Mouse (Mus musculus) spleen, embryonic (tissue): ENCODE data around the gene Gif.

Experiments used
- CTCF ChIA-PET: fragments of 350-600 bp; sonication (Branson Sonifier 250); formaldehyde crosslinking; loops from one replicate; lab custom pipeline; 2022; lab: Charles Lee

Gif gene

DNA sequence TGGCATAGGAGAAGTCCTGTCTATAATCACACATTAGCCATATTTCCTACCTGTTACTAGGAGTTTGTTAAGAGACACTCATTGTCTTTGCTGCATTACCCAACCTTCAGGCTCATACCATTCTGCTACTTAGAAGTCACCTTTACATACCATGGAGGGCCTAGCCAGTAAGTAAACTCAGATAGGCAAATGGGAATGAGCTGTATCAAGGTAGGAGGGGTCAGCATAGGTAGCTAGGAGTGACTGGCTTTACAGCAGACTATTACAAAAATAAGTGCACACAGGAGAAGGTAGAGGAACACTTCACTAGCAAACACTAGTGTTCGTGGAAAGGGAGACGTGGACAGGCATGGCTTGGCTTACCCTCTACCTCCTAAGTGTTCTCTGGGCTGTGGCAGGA, at the start of gene Gif:
Gif (plus strand) TSS at position 257 of the 400 bp plus-strand sequence.
- CTCF ChIA-PET = no interaction called here

- CTCF ChIA-PET = interaction anchor here (0.6 kb wide), 1 partner anchor 292 kb away, joined by 4 read pairs; no protein-coding TSS in a partner anchor
Measured at GRCm38 (mm10) chr19:11698342-11698741, 49.0 kb upstream of the Gif start.

DNA sequence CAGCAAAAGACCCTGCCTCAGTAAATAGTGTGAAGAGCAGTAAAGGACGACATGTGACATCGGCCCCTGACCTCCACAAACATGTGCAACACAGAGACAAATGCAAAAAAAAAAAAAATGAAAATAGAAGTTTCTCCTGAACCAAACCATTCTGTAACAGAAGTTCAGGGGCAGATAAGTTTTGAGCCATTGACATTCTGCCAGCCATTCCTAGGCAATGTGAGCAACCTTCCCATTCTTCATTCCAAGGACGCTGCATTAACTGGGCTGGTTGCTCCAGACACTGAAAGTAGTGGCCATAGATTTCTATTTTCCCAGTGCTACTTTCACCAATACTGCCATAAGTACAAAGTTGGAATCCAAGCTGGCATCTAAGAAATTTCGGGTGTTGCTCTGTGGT, 34.9 kb upstream of the Gif start:
- CTCF ChIA-PET = no interaction called here

GRCm38 (mm10) chr19:11720071-11720470, 27.3 kb upstream of the Gif start:
- CTCF ChIA-PET = no interaction called here

- CTCF ChIA-PET = no interaction called here
Measured at GRCm38 (mm10) chr19:11723870-11724269, 23.5 kb upstream of the Gif start.

DNA sequence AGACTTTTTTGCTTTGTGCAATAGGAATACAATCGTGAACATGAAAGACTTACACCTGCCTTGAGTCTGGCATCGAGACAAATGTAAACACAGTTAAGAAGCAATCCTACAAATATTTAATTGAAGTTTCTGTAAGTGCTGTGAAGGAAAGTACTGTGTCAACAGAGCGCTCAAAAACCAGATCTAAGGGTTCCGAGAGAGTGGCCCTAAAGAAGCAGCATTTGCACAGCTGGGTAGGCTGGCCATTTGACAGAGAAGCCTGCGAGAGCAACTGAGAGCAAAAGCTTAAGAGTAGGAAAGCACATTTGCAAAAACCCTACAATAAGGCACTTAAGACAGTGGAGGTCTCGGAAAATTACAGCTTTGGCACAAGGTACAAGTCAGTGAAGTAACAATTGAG, 23.1 kb upstream of the Gif start:
- CTCF ChIA-PET = interaction anchor here (0.5 kb wide), 1 partner anchor 997 kb away, joined by 3 read pairs; no protein-coding TSS in a partner anchor

- CTCF ChIA-PET = no interaction called here
Measured at GRCm38 (mm10) chr19:11725915-11726314, 21.4 kb upstream of the Gif start.

DNA sequence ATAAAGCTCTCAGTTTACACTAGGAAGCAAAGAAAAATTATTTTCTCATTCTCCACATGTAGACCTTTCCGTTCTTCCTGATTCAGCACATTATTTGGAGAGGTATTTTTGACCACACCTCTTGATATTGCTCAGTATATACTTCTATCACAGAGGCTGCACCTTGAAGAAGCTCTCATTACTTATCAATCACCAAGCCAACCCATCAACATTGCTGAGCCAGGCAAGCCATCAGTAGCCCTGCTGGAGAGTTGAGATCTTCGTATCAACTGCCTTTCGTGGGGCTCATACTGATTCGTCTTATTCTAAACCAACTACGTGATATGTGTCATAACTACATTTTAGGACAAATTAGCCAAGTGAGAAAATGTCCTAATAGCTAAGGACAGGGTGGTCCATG, 20.1 kb upstream of the Gif start:
- CTCF ChIA-PET = no interaction called here

DNA sequence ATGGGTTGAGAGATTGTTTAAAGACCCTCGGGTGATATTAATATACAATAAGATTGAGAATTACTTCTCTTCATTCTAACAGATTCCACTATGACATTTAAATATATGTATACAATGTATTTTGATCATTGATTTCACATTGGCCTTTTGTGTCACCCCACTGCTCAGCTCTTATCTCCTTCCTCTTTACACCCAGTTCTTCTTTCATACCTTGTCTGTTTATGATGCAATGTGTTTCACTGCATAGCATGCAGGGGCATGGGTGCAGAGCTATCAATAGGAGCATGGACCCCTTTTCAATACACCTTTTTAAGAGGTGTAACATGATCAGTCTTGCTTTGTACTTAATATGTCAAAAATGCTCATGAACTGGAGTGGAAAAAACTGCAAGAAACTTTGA, 17.1 kb upstream of the Gif start:
- CTCF ChIA-PET = no interaction called here

DNA sequence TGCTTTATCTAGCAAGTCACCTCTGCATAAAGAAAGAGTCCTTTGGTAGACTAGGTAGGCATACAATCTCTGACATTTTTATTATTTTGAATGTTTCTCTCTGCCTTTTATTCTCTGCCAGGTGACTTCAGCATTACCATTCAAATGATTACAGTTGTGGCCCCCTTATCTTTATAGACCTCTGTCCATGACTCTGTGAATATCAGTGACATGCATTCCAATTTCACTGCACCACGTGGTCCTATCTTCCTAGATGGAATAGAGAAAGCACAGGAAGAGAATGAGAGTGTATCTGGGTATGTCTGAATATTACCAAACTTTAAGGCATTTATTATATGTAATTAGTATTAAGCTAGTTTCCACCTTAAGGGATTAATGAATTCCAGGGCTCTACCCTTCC, 10.9 kb upstream of the Gif start:
- CTCF ChIA-PET = no interaction called here

- CTCF ChIA-PET = no interaction called here
Measured at GRCm38 (mm10) chr19:11745680-11746079, 1.7 kb upstream of the Gif start.

- CTCF ChIA-PET = interaction anchor here (0.6 to 0.7 kb wide), 2 partner anchors 120 to 1583 kb away, joined by 3 to 6 read pairs; no protein-coding TSS in a partner anchor
Measured at GRCm38 (mm10) chr19:11765059-11765458, 17.7 kb downstream of the Gif start.

GRCm38 (mm10) chr19:11766413-11766812, 19.1 kb downstream of the Gif start:
- CTCF ChIA-PET = no interaction called here

DNA sequence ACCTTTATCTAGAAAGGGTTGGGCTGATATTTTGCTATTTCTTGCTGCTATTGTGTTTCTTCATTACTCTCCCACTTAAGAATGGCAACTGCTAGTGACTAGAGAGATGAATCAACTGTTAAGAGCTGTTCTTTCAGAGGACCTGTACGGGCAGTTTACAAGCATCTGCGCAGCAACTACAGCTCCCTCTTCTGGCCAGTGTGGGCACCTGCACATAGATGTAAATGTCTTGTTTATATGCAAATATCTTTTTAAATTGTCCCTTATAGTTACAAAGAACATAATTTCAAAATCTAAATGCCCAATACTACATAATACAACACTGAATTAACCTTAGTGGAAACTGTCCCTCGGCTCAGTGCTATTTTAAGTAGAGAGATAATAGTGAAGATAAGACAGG, 20.8 kb downstream of the Gif start:
- CTCF ChIA-PET = no interaction called here

GRCm38 (mm10) chr19:11769257-11769920, 22.0 kb downstream of the Gif start:
- CTCF ChIA-PET = interaction anchor here (1.3 kb wide), 1 partner anchor 415 kb away, joined by 3 read pairs; no protein-coding TSS in a partner anchor

- CTCF ChIA-PET = no interaction called here
Measured at GRCm38 (mm10) chr19:11770205-11770892, 23.0 kb downstream of the Gif start, which contains the start of gene Mrpl16. Gene Mrpl16, plus strand, starts transcription at chr19:11770391.

DNA sequence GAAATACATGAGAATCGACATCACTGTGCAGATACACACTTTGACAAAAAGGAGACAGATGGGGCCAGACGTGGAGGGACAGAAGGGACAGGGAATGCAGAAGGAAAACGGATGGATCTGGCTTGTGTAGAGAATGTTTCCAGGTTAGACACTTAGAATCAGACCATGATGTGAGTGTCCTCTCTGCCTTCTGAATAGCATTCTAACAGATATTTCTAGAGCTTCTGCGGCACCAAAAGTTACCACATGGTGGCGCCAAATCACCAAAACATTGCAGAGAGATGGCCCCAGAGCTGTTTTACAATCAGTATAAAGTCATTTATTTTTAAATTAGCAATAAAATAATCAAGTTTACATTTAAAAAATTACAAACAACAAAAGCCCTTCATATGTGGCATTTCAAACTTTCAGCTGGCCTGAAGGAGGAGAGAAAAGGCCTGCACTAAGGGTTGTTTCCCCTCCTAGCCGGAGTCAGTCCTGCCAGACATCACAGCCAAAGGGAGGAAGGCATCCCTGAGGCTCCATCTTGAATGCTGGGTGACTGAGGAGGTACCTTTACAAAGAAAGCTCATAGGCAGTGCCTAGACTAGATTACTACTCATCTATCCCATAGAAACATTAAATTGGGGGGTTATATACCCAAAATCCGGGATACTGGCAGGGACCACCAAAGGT, 30.0 kb downstream of the Gif start:
- CTCF ChIA-PET = interaction anchor here (0.5 to 1.1 kb wide), 3 partner anchors 85 to 169 kb away, joined by 3 to 14 read pairs (median 3); no protein-coding TSS in a partner anchor

- CTCF ChIA-PET = no interaction called here
Measured at GRCm38 (mm10) chr19:11785409-11786154, 38.2 kb downstream of the Gif start.

DNA sequence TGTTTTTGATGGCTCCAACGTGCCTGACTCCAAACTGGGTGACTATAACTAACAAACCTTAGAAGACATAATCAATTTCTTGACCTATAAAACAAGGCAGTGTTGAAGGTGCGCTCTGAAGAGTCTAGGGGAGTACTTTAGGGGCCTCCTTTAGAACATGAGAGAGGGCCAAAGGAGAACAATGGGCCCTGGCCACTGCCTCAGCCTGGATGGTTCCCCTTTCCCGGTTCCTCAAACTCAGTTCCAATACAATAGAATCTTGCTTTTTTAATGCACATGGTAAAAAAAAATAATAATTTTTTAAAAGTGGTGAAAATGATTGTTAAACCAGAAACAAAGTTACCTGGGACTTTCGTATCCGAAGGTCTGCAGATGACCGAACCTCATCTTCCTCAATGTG, 40.5 kb downstream of the Gif start:
- CTCF ChIA-PET = no interaction called here

- CTCF ChIA-PET = no interaction called here
Measured at GRCm38 (mm10) chr19:11788876-11789275, 41.5 kb downstream of the Gif start.

- CTCF ChIA-PET = no interaction called here
Measured at GRCm38 (mm10) chr19:11791825-11792224, 44.5 kb downstream of the Gif start.
